Mouse (Mus musculus): ENCODE measurements around the gene Agpat3.

DNA sequence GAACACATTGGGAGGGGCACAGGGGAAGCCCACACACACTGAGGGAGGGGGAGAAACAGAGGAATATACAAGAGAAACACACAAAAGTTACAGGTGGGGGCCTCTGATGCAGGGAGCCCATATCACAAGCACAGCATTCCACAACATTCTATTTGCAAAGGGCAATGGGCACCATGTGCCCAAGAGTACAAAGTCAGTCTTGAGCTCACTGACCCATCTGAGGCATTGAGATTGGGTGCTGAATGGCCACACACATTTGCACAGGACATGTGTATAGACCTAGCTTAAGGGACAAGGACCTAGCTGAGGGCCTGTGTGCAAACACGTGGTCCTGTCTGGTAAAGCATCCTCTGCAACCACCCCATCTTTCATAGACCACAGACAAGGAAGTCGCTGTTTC, 6.8 kb downstream of the Agpat3 start:
- TF ChIP-seq EP300 (IDR thresholded peaks at IDR 0.05; ENCODE audit: low read depth in 1 of 2, low read length in 2 of 2), result no peak
- no peak for TF ChIP-seq POLR2A (IDR thresholded peaks at IDR 0.05; ENCODE audit: control insufficient read depth in 1 of 2, insufficient read depth in 1 of 2, low read depth in 1 of 2, low read length in 2 of 2, poor library complexity in 1 of 2)
- TF ChIP-seq CTCF (IDR thresholded peaks at IDR 0.05 in 2 of 3, conservative IDR thresholded peaks at IDR 0.05 in 1 of 3; ENCODE audit: control insufficient read depth in 1 of 3, insufficient read depth in 1 of 3, low read depth in 2 of 3, low read length in 3 of 3, poor library complexity in 1 of 3, severe bottlenecking in 1 of 3), result no peak
- TF ChIP-seq ZKSCAN1 (IDR thresholded peaks at IDR 0.05; ENCODE audit: low read depth, low read length), result no peak

Measured in MEL (cell line).